Mouse (Mus musculus) kidney, adult 11 months (tissue): ENCODE measurements around the gene Tmem63c.

Source experiments
- DNase-seq: peaks from one replicate; pipeline ENCODE4 v3.0.0; 2022

Gene Tmem63c

GRCm38 (mm10) chr12:87002209-87002608 lies 18.9 kb upstream of the Tmem63c start:
- DNase-seq: no peak

GRCm38 (mm10) chr12:87002815-87003214 lies 18.3 kb upstream of the Tmem63c start:
- DNase-seq: no peak

- no peak for DNase-seq
Measured at GRCm38 (mm10) chr12:87003606-87004005, 17.5 kb upstream of the Tmem63c start.

GRCm38 (mm10) chr12:87004596-87004995 lies 16.5 kb upstream of the Tmem63c start:
- no peak for DNase-seq

- no peak for DNase-seq
Measured at GRCm38 (mm10) chr12:87017041-87017440, 4.1 kb upstream of the Tmem63c start.

GRCm38 (mm10) chr12:87018756-87019155 lies 2.4 kb upstream of the Tmem63c start:
- DNase-seq: no peak

GRCm38 (mm10) chr12:87022006-87022405 lies 866 bp downstream of the Tmem63c start:
- no peak for DNase-seq

- no peak for DNase-seq
Measured at GRCm38 (mm10) chr12:87023456-87023855, 2.3 kb downstream of the Tmem63c start.

- no peak for DNase-seq
Measured at GRCm38 (mm10) chr12:87026109-87026870, 5.2 kb downstream of the Tmem63c start.

GRCm38 (mm10) chr12:87026871-87027240 lies 5.7 kb downstream of the Tmem63c start:
- DNase-seq: no peak

GRCm38 (mm10) chr12:87027391-87027790 lies 6.3 kb downstream of the Tmem63c start:
- DNase-seq: no peak

GRCm38 (mm10) chr12:87028068-87028467 lies 6.9 kb downstream of the Tmem63c start:
- DNase-seq: no peak

- DNase-seq: no peak
Measured at GRCm38 (mm10) chr12:87029251-87029976, 8.3 kb downstream of the Tmem63c start.

- DNase-seq: no peak
Measured at GRCm38 (mm10) chr12:87031163-87031763, 10.1 kb downstream of the Tmem63c start.

- no peak for DNase-seq
Measured at GRCm38 (mm10) chr12:87036631-87037030, 15.5 kb downstream of the Tmem63c start.

- no peak for DNase-seq
Measured at GRCm38 (mm10) chr12:87040166-87040565, 19.0 kb downstream of the Tmem63c start.

GRCm38 (mm10) chr12:87040857-87041256 lies 19.7 kb downstream of the Tmem63c start:
- no peak for DNase-seq

GRCm38 (mm10) chr12:87042456-87042855 lies 21.3 kb downstream of the Tmem63c start:
- DNase-seq: no peak

GRCm38 (mm10) chr12:87043221-87043620 lies 22.1 kb downstream of the Tmem63c start:
- no peak for DNase-seq

GRCm38 (mm10) chr12:87044711-87045110 lies 23.6 kb downstream of the Tmem63c start:
- DNase-seq: no peak

- no peak for DNase-seq
Measured at GRCm38 (mm10) chr12:87047536-87047935, 26.4 kb downstream of the Tmem63c start.

- peak; percentile 48 for DNase-seq
Measured at GRCm38 (mm10) chr12:87052661-87053321, 31.7 kb downstream of the Tmem63c start.

- DNase-seq: no peak
Measured at GRCm38 (mm10) chr12:87054873-87055272, 33.7 kb downstream of the Tmem63c start.
